Mouse (Mus musculus): ENCODE measurements at regions not wholly inside any gene's neighbourhood (a gene's known extent, or its start where the extent isn't known, plus 50 kb on each side); places are given as distances from the start of the nearest gene placed in this dataset.

DNA sequence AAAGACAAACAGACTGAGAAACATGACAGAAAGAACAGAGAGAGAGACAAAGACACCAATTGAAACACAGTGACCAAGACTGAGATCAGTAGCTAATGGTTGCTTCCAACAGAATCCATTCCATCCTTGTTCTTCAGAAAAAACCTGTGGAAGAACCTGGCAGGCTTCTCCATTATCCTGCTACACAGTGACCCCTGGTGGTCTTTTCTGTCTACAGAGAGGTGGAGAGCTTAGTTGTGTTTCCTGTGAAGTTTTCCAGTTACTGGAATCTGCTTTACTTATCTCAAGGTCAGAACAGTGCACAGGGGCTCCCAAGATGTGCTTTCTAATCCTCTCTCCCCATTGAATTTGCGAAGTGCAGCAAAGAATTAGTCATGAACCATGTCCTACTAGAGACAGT, 339.1 kb upstream of the Msl3l2 start:
- peak; percentile 36 to 73 for DNase-seq

GRCm38 (mm10) chr10:55769642-55770041, 337.1 kb upstream of the Msl3l2 start:
- DNase-seq: no peak

DNA sequence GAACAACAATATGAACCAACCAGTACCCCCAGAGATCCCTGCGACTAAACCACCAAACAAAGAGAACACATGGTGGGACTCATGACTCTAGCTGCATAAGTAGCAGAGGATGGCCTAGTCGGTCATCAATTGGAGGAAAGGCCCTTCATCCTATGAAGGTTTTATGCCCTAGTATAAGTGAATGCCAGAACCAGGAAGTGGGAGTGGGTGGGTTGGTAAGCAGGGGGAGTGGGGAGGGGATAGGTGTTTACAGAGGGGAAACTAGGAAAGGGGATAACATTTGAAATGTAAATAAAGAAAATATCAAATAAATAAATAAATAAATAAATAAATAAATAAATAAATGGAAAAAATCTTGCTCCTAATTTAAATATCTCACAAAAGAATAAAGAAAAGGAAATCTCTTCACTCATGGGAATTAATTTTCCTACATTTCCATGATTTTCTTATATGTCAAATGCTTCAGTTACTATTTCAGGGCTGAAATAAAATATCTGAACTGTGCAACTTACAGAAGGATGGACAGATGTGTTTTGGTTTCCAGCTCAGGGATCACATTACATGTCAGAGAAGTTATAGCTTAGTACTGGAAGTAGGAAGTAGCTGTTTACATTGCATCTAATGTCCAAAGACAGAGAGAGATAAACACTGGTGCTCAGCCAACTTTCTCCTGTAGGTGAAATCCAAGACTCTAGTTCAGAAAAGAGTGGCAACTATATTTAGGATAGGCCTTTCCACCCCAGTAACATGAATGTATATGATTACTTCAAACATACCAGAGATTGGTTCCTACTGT, 323.8 kb upstream of the Msl3l2 start:
- DNase-seq: no peak

DNA sequence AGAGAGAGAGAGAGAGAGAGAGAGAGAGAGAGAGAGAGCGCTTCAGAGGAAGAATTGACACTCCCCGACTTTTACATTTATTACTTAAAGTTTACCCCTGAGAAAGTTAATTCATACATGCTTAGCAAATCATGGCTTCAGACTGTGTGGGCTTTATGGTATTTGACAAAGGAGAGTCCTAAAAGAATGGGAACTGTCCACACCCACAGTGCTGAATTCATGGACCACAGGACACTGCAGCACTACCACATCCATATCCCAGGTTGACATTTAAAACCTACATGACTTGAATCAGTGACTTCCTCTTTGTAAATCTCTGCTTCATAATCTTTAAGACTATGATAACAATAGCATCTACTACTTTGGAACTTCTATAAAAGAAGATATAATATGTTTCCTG, 292.8 kb upstream of the Msl3l2 start:
- DNase-seq: peak in 1 of 2 experiments; percentile 30

GRCm38 (mm10) chr10:55851361-55851760, 255.4 kb upstream of the Msl3l2 start:
- no peak for DNase-seq

DNA sequence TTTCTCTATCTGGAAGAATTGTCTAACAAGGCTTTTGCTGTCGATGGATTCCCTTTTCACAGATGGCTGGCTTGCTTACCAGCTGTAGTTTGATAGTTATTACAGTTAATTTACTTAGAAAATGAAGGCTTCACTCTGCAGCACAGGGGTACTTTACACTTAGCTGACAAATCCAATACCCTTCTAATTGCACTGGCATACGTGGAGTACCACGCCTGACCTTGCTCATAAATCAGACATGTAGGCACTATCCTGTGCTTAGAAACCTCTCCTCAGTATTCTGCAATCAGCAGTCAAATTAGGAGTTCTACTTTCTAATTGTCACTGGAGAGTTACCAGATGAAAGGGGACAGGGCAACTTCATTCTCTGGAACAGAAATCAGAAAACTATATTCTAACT, 214.1 kb upstream of the Msl3l2 start:
- DNase-seq: no peak

- DNase-seq: no peak
These were observed 177.6 kb upstream of the Msl3l2 start for GRCm38 (mm10) chr10:55929100-55929499.

DNA sequence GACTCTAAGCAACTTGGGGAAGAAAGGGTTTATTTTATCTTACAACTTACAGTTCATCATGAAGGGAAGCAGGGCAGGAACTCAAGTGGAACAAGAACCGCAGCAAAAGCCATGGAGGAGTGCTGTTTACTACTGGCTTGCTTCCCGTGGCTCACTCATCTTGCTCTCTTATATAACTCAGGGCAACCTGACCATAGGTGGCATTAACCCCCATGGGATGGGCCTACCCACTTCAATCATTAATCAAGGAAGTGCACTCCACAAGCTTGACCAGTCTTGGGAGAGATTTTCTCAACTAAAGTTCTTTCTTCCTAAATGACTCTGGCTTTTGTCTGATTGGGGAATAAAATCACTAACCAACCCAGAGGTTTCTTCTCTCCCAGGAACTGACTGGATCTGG, 172.7 kb upstream of the Msl3l2 start:
- peak; percentile 45 to 65 for DNase-seq

DNA sequence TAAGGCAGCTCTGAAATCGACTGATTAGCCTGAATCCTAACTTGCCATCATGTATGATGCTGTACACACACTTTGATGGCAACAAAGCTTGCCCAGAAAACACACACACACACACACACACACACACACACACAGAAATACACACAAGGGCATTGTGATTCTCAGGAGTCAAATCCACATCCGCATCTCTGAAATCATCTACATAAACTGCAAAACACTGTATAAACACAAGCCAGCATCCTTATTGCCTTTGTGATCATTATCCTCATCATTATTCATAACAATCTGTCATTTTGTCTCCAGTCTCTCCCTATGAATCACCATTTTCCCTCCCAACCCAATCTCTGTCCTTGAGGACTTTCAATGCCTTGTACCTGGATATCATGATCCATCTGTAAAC, 171.3 kb upstream of the Msl3l2 start:
- DNase-seq: no peak

- no peak for DNase-seq
These were observed 144.0 kb upstream of the Msl3l2 start for GRCm38 (mm10) chr10:55962627-55963203.

All from kidney, postnatal 36 days (tissue).